Comparison of ENCODE assay signal across 30 mouse cellular contexts in genomic region chr1:165441719-165442118, GRCm38 (mm10). TPM values are rescaled to one million over a fixed set of nuclear protein-coding genes. Genes with fewer than 3 reads are reported as not detected.
DNase-seq lines count a peak whose midpoint lies in the region; ATAC-seq and TF ChIP-seq lines count a peak whose summit lies in the region.
"Had no signal": no experiment of that assay in that cellular context is flagged by ENCODE, and none has a peak within 500 bp of the region (broad histone marks: within the 10 kb centered on the region; RNA-seq: fewer than 3 reads in every experiment).

No protein-coding gene starts in this region.

- H3K4me1 ChIP-seq in hindbrain, embryonic 11.5 days (replicated peaks; ENCODE audit: control insufficient read depth, insufficient read depth, low read length) = no peaks in the 10 kb centered on the region
- no peaks in the 10 kb centered on the region for H3K4me1 ChIP-seq in hindbrain, embryonic 12.5 days
- H3K4me1 ChIP-seq in kidney, postnatal 0 days (replicated peaks; ENCODE audit: insufficient read depth, low read length) = no peaks in the 10 kb centered on the region; the same call in 1 of the 2 replicates
- peaks cover 9% of the 10 kb centered on the region for H3K4me1 ChIP-seq in kidney, embryonic 15.5 days
- 0 out of 2 replicates have a peak, but pooled peaks cover 5% of the 10 kb centered on the region for H3K4me1 ChIP-seq in midbrain, embryonic 10.5 days
- H3K4me1 ChIP-seq in midbrain, embryonic 15.5 days = no peaks in the 10 kb centered on the region
- H3K4me1 ChIP-seq: embryonic facial prominence, embryonic 10.5 days; embryonic facial prominence, embryonic 13.5 days; forebrain, embryonic 12.5 days; forebrain, embryonic 15.5 days; hindbrain, embryonic 15.5 days had no signal

- H3K4me2 ChIP-seq in hindbrain, embryonic 11.5 days (replicated peaks; ENCODE audit: low read depth, low read length) = no peak overlapping the region
- H3K4me2 ChIP-seq in hindbrain, embryonic 12.5 days (replicated peaks) = no peak overlapping the region
- H3K4me2 ChIP-seq in kidney, postnatal 0 days (ENCODE audit: low read length) = no peak overlapping the region
- no peak overlapping the region for H3K4me2 ChIP-seq in kidney, embryonic 15.5 days
- H3K4me2 ChIP-seq in midbrain, embryonic 15.5 days = no peak overlapping the region
- H3K4me2 ChIP-seq: embryonic facial prominence, embryonic 13.5 days; forebrain, embryonic 12.5 days; forebrain, embryonic 15.5 days; heart, embryonic 13.5 days; hindbrain, embryonic 15.5 days had no signal

- 0 out of 2 replicates have a peak, but pooled peaks have one; percentile 47 for ATAC-seq in hindbrain, embryonic 11.5 days (ENCODE audit: low FRiP score)
- ATAC-seq in hindbrain, embryonic 12.5 days (ENCODE audit: low FRiP score) = no peak
- ATAC-seq in kidney, postnatal 0 days (replicated peaks; ENCODE audit: low FRiP score, low read depth) = peak; percentile 59
- ATAC-seq in kidney, embryonic 15.5 days (replicated peaks; ENCODE audit: low FRiP score) = no peak
- no peak for ATAC-seq in midbrain, embryonic 15.5 days (replicated peaks)
- ATAC-seq: forebrain, embryonic 15.5 days; Patski had no signal

- DNase-seq in gastrocnemius, adult 2 months = no peak
- DNase-seq in gastrocnemius, adult 18-20 months (ENCODE audit: low spot score) = no peak
- no peak for DNase-seq in hindbrain, embryonic 11.5 days (ENCODE audit: low spot score)
- peak; percentile 24 for DNase-seq in kidney, postnatal 0 days (ENCODE audit: low spot score)
- no peak for DNase-seq in midbrain, embryonic 10.5 days (ENCODE audit: low spot score)
- DNase-seq: adrenal gland, postnatal 10 days; adrenal gland, postnatal 36 days; B cell, adult 2 months; cerebellum, adult 11 months; cerebellum, adult 2 months; cerebellum, postnatal 10 days; cerebellum, postnatal 36 days; embryo, embryonic 11 days; gastrocnemius, postnatal 14 days; heart, adult 18-20 months had no signal

- intact Hi-C loops in gastrocnemius, adult 2 months (cut with DNase I) = no loop called here

- no peak overlapping the region for H3K4me3 ChIP-seq in gastrocnemius, adult 2 months
- H3K4me3 ChIP-seq in hindbrain, embryonic 11.5 days (ENCODE audit: low read depth, low read length) = no peak overlapping the region
- H3K4me3 ChIP-seq in hindbrain, embryonic 12.5 days = no peak overlapping the region
- H3K4me3 ChIP-seq in kidney, postnatal 0 days (replicated peaks; ENCODE audit: low read depth, low read length) = no peak overlapping the region
- no peak overlapping the region for H3K4me3 ChIP-seq in kidney, embryonic 15.5 days (replicated peaks)
- no peak overlapping the region for H3K4me3 ChIP-seq in midbrain, embryonic 10.5 days
- no peak overlapping the region for H3K4me3 ChIP-seq in midbrain, embryonic 15.5 days
- H3K4me3 ChIP-seq: embryonic facial prominence, embryonic 10.5 days; embryonic facial prominence, embryonic 13.5 days; erythroblast, embryonic 14.5 days; forebrain, embryonic 12.5 days; forebrain, embryonic 15.5 days; heart, embryonic 13.5 days; hindbrain, embryonic 10.5 days; hindbrain, embryonic 15.5 days had no signal

- H3K9ac ChIP-seq in hindbrain, embryonic 11.5 days (ENCODE audit: low read depth, low read length) = no peak overlapping the region
- no peak overlapping the region for H3K9ac ChIP-seq in hindbrain, embryonic 12.5 days
- H3K9ac ChIP-seq in kidney, postnatal 0 days (ENCODE audit: low read depth, low read length) = no peak overlapping the region
- H3K9ac ChIP-seq in kidney, embryonic 15.5 days = no peak overlapping the region
- H3K9ac ChIP-seq in midbrain, embryonic 15.5 days = no peak overlapping the region
- H3K9ac ChIP-seq: embryonic facial prominence, embryonic 13.5 days; forebrain, embryonic 12.5 days; forebrain, embryonic 15.5 days; heart, embryonic 13.5 days; hindbrain, embryonic 15.5 days had no signal

- no peak for TF ChIP-seq CTCF in gastrocnemius, adult 2 months (IDR thresholded peaks at IDR 0.05)
- TF ChIP-seq CTCF in kidney, postnatal 0 days (IDR thresholded peaks at IDR 0.05; ENCODE audit: low read depth) = no peak

- 83% methylated on average over 3 of the region's 3 CpGs for WGBS in hindbrain, embryonic 11.5 days
- 80% methylated on average over 3 of the region's 3 CpGs for WGBS in hindbrain, embryonic 12.5 days
- WGBS in kidney, postnatal 0 days = 71% methylated on average over 3 of the region's 3 CpGs
- 62% methylated on average over 3 of the region's 3 CpGs for WGBS in kidney, embryonic 15.5 days
- 84% methylated on average over 3 of the region's 3 CpGs for WGBS in midbrain, embryonic 10.5 days
- WGBS in midbrain, embryonic 15.5 days = 88% methylated on average over 3 of the region's 3 CpGs

- H3K9me3 ChIP-seq in hindbrain, embryonic 11.5 days (ENCODE audit: control insufficient read depth, low read length) = no peaks in the 10 kb centered on the region
- H3K9me3 ChIP-seq in hindbrain, embryonic 12.5 days (replicated peaks) = no peaks in the 10 kb centered on the region
- H3K9me3 ChIP-seq in kidney, postnatal 0 days (replicated peaks; ENCODE audit: low read length) = no peaks in the 10 kb centered on the region
- no peaks in the 10 kb centered on the region for H3K9me3 ChIP-seq in kidney, embryonic 15.5 days (replicated peaks)
- no peaks in the 10 kb centered on the region for H3K9me3 ChIP-seq in midbrain, embryonic 10.5 days (replicated peaks)
- no peaks in the 10 kb centered on the region for H3K9me3 ChIP-seq in midbrain, embryonic 15.5 days
- H3K9me3 ChIP-seq: embryonic facial prominence, embryonic 10.5 days; embryonic facial prominence, embryonic 13.5 days; forebrain, embryonic 12.5 days; forebrain, embryonic 15.5 days; G1E; heart, embryonic 13.5 days; hindbrain, embryonic 10.5 days; hindbrain, embryonic 15.5 days had no signal

- 0 out of 2 replicates have a peak overlapping the region, but pooled peaks have one; percentile 2 for H3K27ac ChIP-seq in gastrocnemius, adult 2 months
- no peak overlapping the region for H3K27ac ChIP-seq in hindbrain, embryonic 11.5 days (ENCODE audit: low read depth, low read length)
- no peak overlapping the region for H3K27ac ChIP-seq in hindbrain, embryonic 12.5 days
- H3K27ac ChIP-seq in kidney, postnatal 0 days = no peak overlapping the region
- H3K27ac ChIP-seq in kidney, embryonic 15.5 days = no peak overlapping the region
- H3K27ac ChIP-seq in midbrain, embryonic 10.5 days (replicated peaks) = peak overlapping the region; percentile 17; the same call in 1 of the 2 replicates
- H3K27ac ChIP-seq in midbrain, embryonic 15.5 days = no peak overlapping the region
- H3K27ac ChIP-seq: embryonic facial prominence, embryonic 10.5 days; embryonic facial prominence, embryonic 13.5 days; forebrain, embryonic 12.5 days; forebrain, embryonic 15.5 days; heart, embryonic 13.5 days; hindbrain, embryonic 10.5 days; hindbrain, embryonic 15.5 days had no signal

- H3K36me3 ChIP-seq in hindbrain, embryonic 11.5 days (ENCODE audit: control insufficient read depth, insufficient read depth, low read length) = no peaks in the 10 kb centered on the region
- H3K36me3 ChIP-seq in hindbrain, embryonic 12.5 days = no peaks in the 10 kb centered on the region
- no peaks in the 10 kb centered on the region for H3K36me3 ChIP-seq in kidney, postnatal 0 days (ENCODE audit: insufficient read depth, low read length)
- no peaks in the 10 kb centered on the region for H3K36me3 ChIP-seq in kidney, embryonic 15.5 days
- no peaks in the 10 kb centered on the region for H3K36me3 ChIP-seq in midbrain, embryonic 10.5 days
- H3K36me3 ChIP-seq in midbrain, embryonic 15.5 days (replicated peaks) = no peaks in the 10 kb centered on the region
- H3K36me3 ChIP-seq: embryonic facial prominence, embryonic 10.5 days; embryonic facial prominence, embryonic 13.5 days; forebrain, embryonic 12.5 days; forebrain, embryonic 15.5 days; heart, embryonic 13.5 days; hindbrain, embryonic 10.5 days; hindbrain, embryonic 15.5 days had no signal

- H3K27me3 ChIP-seq in hindbrain, embryonic 11.5 days (ENCODE audit: control insufficient read depth, insufficient read depth, low read length) = no peaks in the 10 kb centered on the region
- H3K27me3 ChIP-seq in hindbrain, embryonic 12.5 days = no peaks in the 10 kb centered on the region
- H3K27me3 ChIP-seq in kidney, postnatal 0 days (ENCODE audit: insufficient read depth, low read length) = no peaks in the 10 kb centered on the region
- no peaks in the 10 kb centered on the region for H3K27me3 ChIP-seq in kidney, embryonic 15.5 days
- no peaks in the 10 kb centered on the region for H3K27me3 ChIP-seq in midbrain, embryonic 10.5 days (ENCODE audit: low read depth, poor library complexity, severe bottlenecking)
- H3K27me3 ChIP-seq in midbrain, embryonic 15.5 days (replicated peaks) = no peaks in the 10 kb centered on the region
- H3K27me3 ChIP-seq: CH12.LX; embryonic facial prominence, embryonic 13.5 days; forebrain, embryonic 12.5 days; forebrain, embryonic 15.5 days; heart, embryonic 13.5 days; hindbrain, embryonic 15.5 days; Patski had no signal

RNA-seq across cellular contexts. Expression of gene Dcaf6, which starts 18.6 kb away (rescaled TPM):
- 100 to 1,000 TPM; 276 to 287 TPM for total RNA-seq in gastrocnemius, adult 2 months (2021)
- 100 to 1,000 TPM; 277 to 293 TPM for total RNA-seq in gastrocnemius, adult 18-20 months (2021)
- polyA plus RNA-seq in hindbrain, embryonic 11.5 days (2014; fragmentation: Nextera tagmentation; extraction: Ambion mirVana) = 11.8 and 11.9 TPM in 2 replicates
- polyA plus RNA-seq in hindbrain, embryonic 12.5 days (2016; fragmentation: Nextera tagmentation; extraction: Ambion mirVana) = 12.4 and 12.9 TPM in 2 replicates
- polyA plus RNA-seq in kidney, postnatal 0 days (2015; fragmentation: Nextera tagmentation; extraction: Ambion mirVana) = 20.6 and 22.7 TPM in 2 replicates
- 15.6 and 18.1 TPM in 2 replicates for polyA plus RNA-seq in kidney, embryonic 15.5 days (2015; fragmentation: Nextera tagmentation; extraction: Ambion mirVana)
- 6.3 and 6.7 TPM in 2 replicates for polyA plus RNA-seq in midbrain, embryonic 10.5 days (2016; fragmentation: Nextera tagmentation; extraction: Ambion mirVana)
- 15.4 and 16.7 TPM in 2 replicates for polyA plus RNA-seq in midbrain, embryonic 15.5 days (2015; fragmentation: Nextera tagmentation; extraction: Ambion mirVana)

RNA-seq across cellular contexts. Expression of gene Mpc2, which starts 18.7 kb away (rescaled TPM):
- 100 to 1,000 TPM; 302 to 421 TPM for total RNA-seq in gastrocnemius, adult 2 months (2021)
- 100 to 1,000 TPM; 282 to 321 TPM for total RNA-seq in gastrocnemius, adult 18-20 months (2021)
- polyA plus RNA-seq in hindbrain, embryonic 11.5 days (2014; fragmentation: Nextera tagmentation; extraction: Ambion mirVana) = 127 and 129 TPM in 2 replicates
- 145 and 146 TPM in 2 replicates for polyA plus RNA-seq in hindbrain, embryonic 12.5 days (2016; fragmentation: Nextera tagmentation; extraction: Ambion mirVana)
- 750 and 780 TPM in 2 replicates for polyA plus RNA-seq in kidney, postnatal 0 days (2015; fragmentation: Nextera tagmentation; extraction: Ambion mirVana)
- 258 and 309 TPM in 2 replicates for polyA plus RNA-seq in kidney, embryonic 15.5 days (2015; fragmentation: Nextera tagmentation; extraction: Ambion mirVana)
- 96.4 and 97.5 TPM in 2 replicates for polyA plus RNA-seq in midbrain, embryonic 10.5 days (2016; fragmentation: Nextera tagmentation; extraction: Ambion mirVana)
- polyA plus RNA-seq in midbrain, embryonic 15.5 days (2015; fragmentation: Nextera tagmentation; extraction: Ambion mirVana) = 175 and 185 TPM in 2 replicates

RNA-seq across cellular contexts. Expression of gene Adcy10, which starts 43.3 kb away (rescaled TPM):
- not detected for total RNA-seq in gastrocnemius, adult 2 months (2021)
- total RNA-seq in gastrocnemius, adult 18-20 months (2021) = not detected
- polyA plus RNA-seq in hindbrain, embryonic 11.5 days (2014; fragmentation: Nextera tagmentation; extraction: Ambion mirVana) = 0.04 and 0.15 TPM in 2 replicates
- polyA plus RNA-seq in hindbrain, embryonic 12.5 days (2016; fragmentation: Nextera tagmentation; extraction: Ambion mirVana) = 0.09 and 0.12 TPM in 2 replicates
- 0.23 TPM in 1 of 2 replicates, not detected in the other for polyA plus RNA-seq in kidney, postnatal 0 days (2015; fragmentation: Nextera tagmentation; extraction: Ambion mirVana)
- 0.23 and 0.31 TPM in 2 replicates for polyA plus RNA-seq in kidney, embryonic 15.5 days (2015; fragmentation: Nextera tagmentation; extraction: Ambion mirVana)
- 0.05 and 0.20 TPM in 2 replicates for polyA plus RNA-seq in midbrain, embryonic 10.5 days (2016; fragmentation: Nextera tagmentation; extraction: Ambion mirVana)
- 0.09 and 0.28 TPM in 2 replicates for polyA plus RNA-seq in midbrain, embryonic 15.5 days (2015; fragmentation: Nextera tagmentation; extraction: Ambion mirVana)
- total RNA-seq: gastrocnemius, postnatal 14 days had no signal
- polyA plus RNA-seq: embryonic facial prominence, embryonic 10.5 days; erythroblast, embryonic 14.5 days; G1E; heart, embryonic 16.5 days; hindbrain, embryonic 10.5 days had no signal

Comparison
In these comparisons a context has a peak if more than half of its experiments do, and no peak if none do; other contexts are left out.
1. H3K27ac ChIP-seq: peak in gastrocnemius, adult 2 months (single experiment) and midbrain, embryonic 10.5 days (single experiment); none in hindbrain, embryonic 11.5 days (single experiment), hindbrain, embryonic 12.5 days (single experiment), kidney, postnatal 0 days (single experiment), kidney, embryonic 15.5 days (single experiment) and midbrain, embryonic 15.5 days (single experiment).
2. ATAC-seq: peak in hindbrain, embryonic 11.5 days (single experiment) and kidney, postnatal 0 days (single experiment); none in hindbrain, embryonic 12.5 days (single experiment), kidney, embryonic 15.5 days (single experiment) and midbrain, embryonic 15.5 days (single experiment).